Mouse (Mus musculus): ENCODE results near the gene 9930022D16Rik. TPM values are rescaled to one million over a fixed set of nuclear protein-coding genes. Genes with fewer than 3 reads are reported as not detected.

The 9930022D16Rik gene
- polyA plus RNA-seq, 1 experiment: not detected

- TF ChIP-seq GATA1 (IDR thresholded peaks at IDR 0.05; ENCODE audit: borderline replicate concordance, low read length) (no peak), FLI1 (IDR thresholded peaks at IDR 0.05; ENCODE audit: low read length) (no peak)
- Histone ChIP-seq H3K4me1 (peaks cover 79% of the 10 kb centered on the region), H3K36me3 (replicated peaks; ENCODE audit: low read length) (peaks cover 21% of the 10 kb centered on the region), H3K9me3 (no peaks in the 10 kb centered on the region), H3K27me3 (replicated peaks) (no peaks in the 10 kb centered on the region), H3K4me3 (replicated peaks) (peak overlapping the region; percentile 46)
Observed at GRCm38 (mm10) chr11:109442166-109442730, 28.5 kb downstream of the 9930022D16Rik start.

- TF ChIP-seq FLI1 (IDR thresholded peaks at IDR 0.05; ENCODE audit: low read length) (no peak), GATA1 (IDR thresholded peaks at IDR 0.05; ENCODE audit: borderline replicate concordance, low read length) (no peak)
- H3K4me1 ChIP-seq: peaks cover 67% of the 10 kb centered on the region
Observed at GRCm38 (mm10) chr11:109443468-109444263, 29.9 kb downstream of the 9930022D16Rik start.

GRCm38 (mm10) chr11:109444600-109444999 is 30.9 kb downstream of the 9930022D16Rik start:
- H3K4me3 ChIP-seq (replicated peaks): no peak overlapping the region
- no peaks in the 10 kb centered on the region for H3K9me3 ChIP-seq
- peaks cover 30% of the 10 kb centered on the region for H3K36me3 ChIP-seq (replicated peaks; ENCODE audit: low read length)
- H3K4me1 ChIP-seq: peaks cover 61% of the 10 kb centered on the region
- TF ChIP-seq GATA1 (IDR thresholded peaks at IDR 0.05; ENCODE audit: borderline replicate concordance, low read length): no peak
- TF ChIP-seq FLI1 (IDR thresholded peaks at IDR 0.05; ENCODE audit: low read length): no peak
- no peaks in the 10 kb centered on the region for H3K27me3 ChIP-seq (replicated peaks)

More at GRCm38 (mm10) chr11:109443468-109444263, 29.9 kb downstream of the 9930022D16Rik start:
- Histone ChIP-seq H3K27me3 (replicated peaks) (no peaks in the 10 kb centered on the region), H3K4me3 (replicated peaks) (no peak overlapping the region), H3K9me3 (no peaks in the 10 kb centered on the region), H3K36me3 (replicated peaks; ENCODE audit: low read length) (peaks cover 20% of the 10 kb centered on the region)

GRCm38 (mm10) chr11:109445438-109446035 is 31.8 kb downstream of the 9930022D16Rik start:
- Histone ChIP-seq H3K4me3 (replicated peaks) (no peak overlapping the region), H3K27me3 (replicated peaks) (no peaks in the 10 kb centered on the region), H3K36me3 (replicated peaks; ENCODE audit: low read length) (peaks cover 37% of the 10 kb centered on the region), H3K9me3 (no peaks in the 10 kb centered on the region), H3K4me1 (peaks cover 51% of the 10 kb centered on the region)
- no peak for TF ChIP-seq GATA1 (IDR thresholded peaks at IDR 0.05; ENCODE audit: borderline replicate concordance, low read length)
- TF ChIP-seq FLI1 (IDR thresholded peaks at IDR 0.05; ENCODE audit: low read length): no peak

GRCm38 (mm10) chr11:109451169-109451568 is 37.5 kb downstream of the 9930022D16Rik start:
- H3K36me3 ChIP-seq (replicated peaks; ENCODE audit: low read length): peaks cover 86% of the 10 kb centered on the region
- no peak overlapping the region for H3K4me3 ChIP-seq (replicated peaks)

GRCm38 (mm10) chr11:109456261-109456660 is 42.5 kb downstream of the 9930022D16Rik start:
- Histone ChIP-seq H3K36me3 (replicated peaks; ENCODE audit: low read length) (peaks cover 96% of the 10 kb centered on the region), H3K4me1 (peaks cover 10% of the 10 kb centered on the region), H3K4me3 (replicated peaks) (no peak overlapping the region), H3K27me3 (replicated peaks) (no peaks in the 10 kb centered on the region), H3K9me3 (no peaks in the 10 kb centered on the region)
- TF ChIP-seq FLI1 (IDR thresholded peaks at IDR 0.05; ENCODE audit: low read length) (no peak), GATA1 (IDR thresholded peaks at IDR 0.05; ENCODE audit: borderline replicate concordance, low read length) (no peak)

More at GRCm38 (mm10) chr11:109451169-109451568, 37.5 kb downstream of the 9930022D16Rik start:
- peaks cover 4% of the 10 kb centered on the region; the same call in 1 of the 2 replicates for H3K4me1 ChIP-seq
- no peaks in the 10 kb centered on the region for H3K9me3 ChIP-seq
- no peaks in the 10 kb centered on the region for H3K27me3 ChIP-seq (replicated peaks)
- TF ChIP-seq GATA1 (IDR thresholded peaks at IDR 0.05; ENCODE audit: borderline replicate concordance, low read length): no peak
- no peak for TF ChIP-seq FLI1 (IDR thresholded peaks at IDR 0.05; ENCODE audit: low read length)

GRCm38 (mm10) chr11:109458165-109458564 is 44.4 kb downstream of the 9930022D16Rik start:
- TF ChIP-seq GATA1 (IDR thresholded peaks at IDR 0.05; ENCODE audit: borderline replicate concordance, low read length) (no peak), FLI1 (IDR thresholded peaks at IDR 0.05; ENCODE audit: low read length) (no peak)
- Histone ChIP-seq H3K4me3 (replicated peaks) (no peak overlapping the region), H3K9me3 (no peaks in the 10 kb centered on the region), H3K27me3 (replicated peaks) (no peaks in the 10 kb centered on the region), H3K36me3 (replicated peaks; ENCODE audit: low read length) (peaks cover 96% of the 10 kb centered on the region), H3K4me1 (peaks cover 29% of the 10 kb centered on the region)

- Histone ChIP-seq H3K4me3 (replicated peaks) (no peak overlapping the region), H3K9me3 (no peaks in the 10 kb centered on the region), H3K27me3 (replicated peaks) (no peaks in the 10 kb centered on the region), H3K36me3 (replicated peaks; ENCODE audit: low read length) (peaks cover 97% of the 10 kb centered on the region), H3K4me1 (peaks cover 39% of the 10 kb centered on the region)
- no peak for TF ChIP-seq FLI1 (IDR thresholded peaks at IDR 0.05; ENCODE audit: low read length)
- TF ChIP-seq GATA1 (IDR thresholded peaks at IDR 0.05; ENCODE audit: borderline replicate concordance, low read length): no peak
Observed at GRCm38 (mm10) chr11:109460586-109460985, 46.9 kb downstream of the 9930022D16Rik start.

- Histone ChIP-seq H3K4me1 (peaks cover 77% of the 10 kb centered on the region), H3K4me3 (replicated peaks) (no peak overlapping the region), H3K36me3 (replicated peaks; ENCODE audit: low read length) (peaks cover 91% of the 10 kb centered on the region), H3K9me3 (no peaks in the 10 kb centered on the region), H3K27me3 (replicated peaks) (no peaks in the 10 kb centered on the region)
- TF ChIP-seq GATA1 (IDR thresholded peaks at IDR 0.05; ENCODE audit: borderline replicate concordance, low read length): no peak
Observed at GRCm38 (mm10) chr11:109465068-109465467, 51.4 kb downstream of the 9930022D16Rik start.

GRCm38 (mm10) chr11:109466987-109467386 is 53.3 kb downstream of the 9930022D16Rik start:
- Histone ChIP-seq H3K4me3 (replicated peaks) (no peak overlapping the region), H3K4me1 (peaks cover 78% of the 10 kb centered on the region), H3K9me3 (no peaks in the 10 kb centered on the region), H3K36me3 (replicated peaks; ENCODE audit: low read length) (peaks cover 77% of the 10 kb centered on the region), H3K27me3 (replicated peaks) (no peaks in the 10 kb centered on the region)
- TF ChIP-seq FLI1 (IDR thresholded peaks at IDR 0.05; ENCODE audit: low read length) (no peak), GATA1 (IDR thresholded peaks at IDR 0.05; ENCODE audit: borderline replicate concordance, low read length) (no peak)
